ENCODE assay signal across 12 mouse cellular contexts in the genomic region with DNA sequence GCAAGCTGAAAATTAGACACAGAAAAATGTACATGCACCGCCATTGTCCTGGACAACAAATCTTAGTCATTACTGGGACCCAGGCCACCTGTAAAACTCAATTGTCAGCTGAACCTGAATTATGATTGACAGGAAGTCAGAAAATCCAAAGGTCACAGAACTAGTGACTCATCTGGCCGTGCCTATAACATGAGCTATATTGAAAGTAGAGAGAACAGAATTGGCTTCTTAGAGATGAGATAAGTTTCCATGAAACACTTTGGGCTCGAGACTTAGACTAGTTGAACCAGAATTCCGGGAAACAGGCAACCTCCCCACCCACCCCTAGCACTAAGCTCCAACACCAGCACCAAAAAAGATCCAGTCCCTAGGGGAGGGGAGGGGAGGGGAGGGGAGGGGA.
"Had no signal": no experiment of that assay in that cellular context is flagged by ENCODE, and none has a peak within 500 bp of the region (broad histone marks: within the 10 kb centered on the region; RNA-seq: fewer than 3 reads in every experiment).

No protein-coding gene starts in this region.

- H3K4me3 ChIP-seq: limb, embryonic 13.5 days; neural tube, embryonic 12.5 days had no signal

- H3K9me3 ChIP-seq: limb, embryonic 13.5 days; neural tube, embryonic 12.5 days had no signal

- H3K9ac ChIP-seq: limb, embryonic 13.5 days; liver, embryonic 14.5 days; neural tube, embryonic 12.5 days had no signal

- H3K4me2 ChIP-seq: limb, embryonic 13.5 days; neural tube, embryonic 12.5 days had no signal

- DNase-seq: kidney, adult 8-10 months; kidney, postnatal 36 days; left cerebral cortex, postnatal 4 days; lung, adult 18-20 months; lung, postnatal 36 days; midbrain, embryonic 14.5 days; right cerebral cortex, postnatal 4 days; spleen, adult 18-20 months; thymus, postnatal 4 days had no signal

- H3K27me3 ChIP-seq: limb, embryonic 13.5 days; neural tube, embryonic 12.5 days had no signal

- H3K36me3 ChIP-seq: limb, embryonic 13.5 days; neural tube, embryonic 12.5 days had no signal

- H3K27ac ChIP-seq: limb, embryonic 13.5 days; liver, embryonic 14.5 days; neural tube, embryonic 12.5 days had no signal
